Mouse (Mus musculus): ENCODE results near the gene Ntrk3. TPM values are rescaled to one million over a fixed set of nuclear protein-coding genes. Genes with fewer than 3 reads are reported as not detected.

The Ntrk3 gene
- polyA plus RNA-seq, 1 experiment from 2014 or later: 1.2 TPM

DNA sequence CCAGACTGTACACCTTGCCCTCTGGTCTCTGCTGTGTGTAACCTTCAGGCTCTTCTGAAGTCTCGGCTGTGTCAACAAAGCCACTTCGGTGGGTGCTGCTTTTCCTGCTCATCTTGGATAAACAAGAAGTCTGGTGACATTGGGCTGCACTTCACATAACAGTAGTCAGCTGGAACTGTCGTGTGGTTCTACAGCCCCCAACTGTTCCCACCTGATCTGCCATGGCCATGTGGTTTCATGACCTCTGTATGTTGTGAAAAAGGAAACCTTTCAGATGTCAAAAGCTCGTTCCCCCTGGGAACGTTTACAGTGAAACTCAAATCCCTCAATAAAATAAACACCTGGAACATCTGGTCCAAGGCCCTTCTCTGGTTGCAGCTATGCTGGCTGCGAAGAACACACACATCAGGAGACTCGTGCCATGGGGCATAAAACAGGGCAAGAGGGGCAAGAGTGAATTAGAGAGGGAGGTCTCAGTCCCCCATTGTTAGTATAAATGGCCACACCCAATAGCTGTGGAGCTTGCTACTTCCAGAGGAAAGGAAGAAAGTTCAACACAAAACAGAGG lies 222.7 kb downstream of the Ntrk3 start:
- Histone ChIP-seq H3K27me3 (replicated peaks; ENCODE audit: control insufficient read depth, insufficient read depth, low read length) (no peaks in the 10 kb centered on the region), H3K4me2 (replicated peaks; ENCODE audit: low read depth) (no peak overlapping the region), H3K9ac (ENCODE audit: low read depth, low read length) (no peak overlapping the region), H3K4me1 (replicated peaks; ENCODE audit: control insufficient read depth, insufficient read depth, low read length) (no peaks in the 10 kb centered on the region), H3K4me3 (ENCODE audit: low read depth, low read length) (no peak overlapping the region), H3K27ac (ENCODE audit: low read depth, low read length) (no peak overlapping the region), H3K36me3 (ENCODE audit: control insufficient read depth, insufficient read depth) (no peaks in the 10 kb centered on the region), H3K9me3 (ENCODE audit: control insufficient read depth) (no peaks in the 10 kb centered on the region)
- TF ChIP-seq CTCF (IDR thresholded peaks at IDR 0.05; ENCODE audit: low read depth): no peak
- ATAC-seq: no peak
- WGBS: 44% methylated on average over 7 of the region's 7 CpGs

- Histone ChIP-seq H3K4me3 (ENCODE audit: low read depth, low read length) (no peak overlapping the region), H3K4me1 (replicated peaks; ENCODE audit: control insufficient read depth, insufficient read depth, low read length) (no peaks in the 10 kb centered on the region), H3K9ac (ENCODE audit: low read depth, low read length) (no peak overlapping the region), H3K36me3 (ENCODE audit: control insufficient read depth, insufficient read depth) (no peaks in the 10 kb centered on the region), H3K27me3 (replicated peaks; ENCODE audit: control insufficient read depth, insufficient read depth, low read length) (no peaks in the 10 kb centered on the region), H3K4me2 (replicated peaks; ENCODE audit: low read depth) (no peak overlapping the region), H3K27ac (ENCODE audit: low read depth, low read length) (no peak overlapping the region), H3K9me3 (ENCODE audit: control insufficient read depth) (no peaks in the 10 kb centered on the region)
- WGBS: 73% methylated on average over 2 of the region's 2 CpGs
- no peak for ATAC-seq
- TF ChIP-seq CTCF (IDR thresholded peaks at IDR 0.05; ENCODE audit: low read depth): no peak
These were observed 230.7 kb downstream of the Ntrk3 start for GRCm38 (mm10) chr7:78507032-78507611.

GRCm38 (mm10) chr7:78500863-78501262 lies 236.9 kb downstream of the Ntrk3 start:
- no peaks in the 10 kb centered on the region for H3K27me3 ChIP-seq (replicated peaks; ENCODE audit: control insufficient read depth, insufficient read depth, low read length)
- no peak overlapping the region for H3K9ac ChIP-seq (ENCODE audit: low read depth, low read length)
- no peaks in the 10 kb centered on the region for H3K4me1 ChIP-seq (replicated peaks; ENCODE audit: control insufficient read depth, insufficient read depth, low read length)
- H3K4me2 ChIP-seq (replicated peaks; ENCODE audit: low read depth): no peak overlapping the region
- TF ChIP-seq CTCF (IDR thresholded peaks at IDR 0.05; ENCODE audit: low read depth): no peak
- H3K27ac ChIP-seq (ENCODE audit: low read depth, low read length): no peak overlapping the region
- WGBS: 87% methylated on average over 5 of the region's 5 CpGs
- no peak overlapping the region for H3K4me3 ChIP-seq (ENCODE audit: low read depth, low read length)
- H3K36me3 ChIP-seq (ENCODE audit: control insufficient read depth, insufficient read depth): no peaks in the 10 kb centered on the region
- no peaks in the 10 kb centered on the region for H3K9me3 ChIP-seq (ENCODE audit: control insufficient read depth)
- ATAC-seq: no peak

DNA sequence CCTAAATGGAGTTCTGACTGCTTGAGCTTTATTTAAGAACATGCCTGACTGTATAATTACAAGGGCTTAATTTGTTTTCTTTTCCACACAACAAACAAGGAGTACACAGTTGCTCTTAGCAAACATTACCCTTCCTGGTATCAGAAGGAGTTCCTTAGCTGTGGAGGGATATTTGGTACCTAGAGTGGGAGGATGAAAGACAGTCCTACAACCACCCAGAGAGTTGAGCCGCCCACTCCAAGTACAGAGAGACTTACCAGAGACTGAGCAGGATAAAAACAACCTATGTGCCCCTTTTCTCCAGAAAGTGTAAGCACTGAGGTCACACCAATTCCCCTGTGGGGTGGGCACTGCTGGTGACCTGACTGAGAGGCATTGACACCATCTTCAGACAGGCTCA lies 237.8 kb downstream of the Ntrk3 start:
- WGBS: 63% methylated on average over 1 of the region's 1 CpGs
- no peaks in the 10 kb centered on the region for H3K27me3 ChIP-seq (replicated peaks; ENCODE audit: control insufficient read depth, insufficient read depth, low read length)
- TF ChIP-seq CTCF (IDR thresholded peaks at IDR 0.05; ENCODE audit: low read depth): no peak
- no peaks in the 10 kb centered on the region for H3K4me1 ChIP-seq (replicated peaks; ENCODE audit: control insufficient read depth, insufficient read depth, low read length)
- H3K27ac ChIP-seq (ENCODE audit: low read depth, low read length): no peak overlapping the region
- no peak overlapping the region for H3K4me3 ChIP-seq (ENCODE audit: low read depth, low read length)
- no peak overlapping the region for H3K9ac ChIP-seq (ENCODE audit: low read depth, low read length)
- ATAC-seq: no peak
- no peak overlapping the region for H3K4me2 ChIP-seq (replicated peaks; ENCODE audit: low read depth)
- H3K36me3 ChIP-seq (ENCODE audit: control insufficient read depth, insufficient read depth): no peaks in the 10 kb centered on the region
- H3K9me3 ChIP-seq (ENCODE audit: control insufficient read depth): no peaks in the 10 kb centered on the region

DNA sequence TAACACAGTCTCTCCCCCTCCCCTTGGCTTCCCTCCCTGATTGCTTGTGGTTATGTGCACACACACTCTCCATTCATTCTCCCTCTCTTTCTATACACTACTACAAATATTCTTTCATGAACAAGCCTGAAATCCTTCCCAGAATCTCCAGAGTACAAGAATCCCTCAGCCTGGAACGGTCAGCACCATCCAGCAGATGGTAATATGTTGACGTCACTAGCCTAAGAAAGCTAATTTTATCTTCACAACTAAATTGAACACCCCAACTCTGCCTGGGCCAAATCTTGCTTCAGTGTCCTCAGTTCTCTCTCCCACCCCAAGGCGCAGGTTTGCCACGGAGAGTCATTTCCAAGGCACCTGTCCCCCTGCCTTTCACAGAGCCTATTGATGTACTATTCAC lies 239.5 kb downstream of the Ntrk3 start:
- TF ChIP-seq CTCF (IDR thresholded peaks at IDR 0.05; ENCODE audit: low read depth): no peak

DNA sequence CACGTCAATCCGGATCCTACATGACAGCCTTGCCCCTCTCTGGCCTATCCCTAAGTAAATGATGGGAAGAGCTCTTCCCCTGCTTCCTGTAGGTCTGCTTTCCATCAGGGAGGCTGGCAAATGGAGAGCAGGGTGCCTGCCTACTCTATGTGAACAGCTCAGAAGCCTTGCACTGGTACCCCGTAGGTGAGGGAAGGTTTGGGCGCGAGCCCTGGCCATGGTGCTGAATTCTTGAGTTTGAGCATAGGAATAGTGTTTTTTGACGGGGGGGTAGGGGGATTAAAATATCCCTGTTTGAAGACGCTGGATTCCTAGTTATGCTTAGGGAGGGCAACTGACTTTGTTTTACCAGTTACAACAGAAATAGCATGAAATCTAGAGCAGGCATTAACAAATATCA lies 240.0 kb downstream of the Ntrk3 start:
- Histone ChIP-seq H3K27me3 (replicated peaks; ENCODE audit: control insufficient read depth, insufficient read depth, low read length) (no peaks in the 10 kb centered on the region), H3K4me2 (replicated peaks; ENCODE audit: low read depth) (no peak overlapping the region), H3K9ac (ENCODE audit: low read depth, low read length) (no peak overlapping the region), H3K9me3 (ENCODE audit: control insufficient read depth) (no peaks in the 10 kb centered on the region), H3K36me3 (ENCODE audit: control insufficient read depth, insufficient read depth) (no peaks in the 10 kb centered on the region), H3K27ac (ENCODE audit: low read depth, low read length) (no peak overlapping the region), H3K4me1 (replicated peaks; ENCODE audit: control insufficient read depth, insufficient read depth, low read length) (no peaks in the 10 kb centered on the region), H3K4me3 (ENCODE audit: low read depth, low read length) (no peak overlapping the region)
- TF ChIP-seq CTCF (IDR thresholded peaks at IDR 0.05; ENCODE audit: low read depth): no peak
- ATAC-seq: no peak
- WGBS: 36% methylated on average over 7 of the region's 7 CpGs

More for the DNA sequence above, 239.5 kb downstream of the Ntrk3 start:
- Histone ChIP-seq H3K9me3 (ENCODE audit: control insufficient read depth) (no peaks in the 10 kb centered on the region), H3K4me1 (replicated peaks; ENCODE audit: control insufficient read depth, insufficient read depth, low read length) (no peaks in the 10 kb centered on the region), H3K27ac (ENCODE audit: low read depth, low read length) (no peak overlapping the region), H3K36me3 (ENCODE audit: control insufficient read depth, insufficient read depth) (no peaks in the 10 kb centered on the region), H3K4me2 (replicated peaks; ENCODE audit: low read depth) (no peak overlapping the region), H3K27me3 (replicated peaks; ENCODE audit: control insufficient read depth, insufficient read depth, low read length) (no peaks in the 10 kb centered on the region), H3K9ac (ENCODE audit: low read depth, low read length) (no peak overlapping the region), H3K4me3 (ENCODE audit: low read depth, low read length) (no peak overlapping the region)
- no peak for ATAC-seq
- WGBS: 87% methylated on average over 4 of the region's 4 CpGs

Data from intestine, postnatal 0 days (tissue).